Mouse (Mus musculus) naive thymus-derived CD4-positive, alpha-beta T cell, adult 2 months (primary cell): ENCODE measurements around the gene Bcl6b.

Source experiments
- DNase-seq: peaks from one replicate; pipeline ENCODE4 v3.0.0-alpha.2; 2011; ENCODE audit warnings: low read depth

The Bcl6b gene

GRCm38 (mm10) chr11:70212423-70212822, 17.2 kb downstream of the Bcl6b start, which contains the start of gene Slc16a11:
Slc16a11 (plus strand) TSS chr11:70212752.
- no peak for DNase-seq

- DNase-seq = no peak
Observed at GRCm38 (mm10) chr11:70211972-70212371, 17.6 kb downstream of the Bcl6b start.

- DNase-seq = no peak
Observed at GRCm38 (mm10) chr11:70210681-70211080, 18.9 kb downstream of the Bcl6b start.

DNA sequence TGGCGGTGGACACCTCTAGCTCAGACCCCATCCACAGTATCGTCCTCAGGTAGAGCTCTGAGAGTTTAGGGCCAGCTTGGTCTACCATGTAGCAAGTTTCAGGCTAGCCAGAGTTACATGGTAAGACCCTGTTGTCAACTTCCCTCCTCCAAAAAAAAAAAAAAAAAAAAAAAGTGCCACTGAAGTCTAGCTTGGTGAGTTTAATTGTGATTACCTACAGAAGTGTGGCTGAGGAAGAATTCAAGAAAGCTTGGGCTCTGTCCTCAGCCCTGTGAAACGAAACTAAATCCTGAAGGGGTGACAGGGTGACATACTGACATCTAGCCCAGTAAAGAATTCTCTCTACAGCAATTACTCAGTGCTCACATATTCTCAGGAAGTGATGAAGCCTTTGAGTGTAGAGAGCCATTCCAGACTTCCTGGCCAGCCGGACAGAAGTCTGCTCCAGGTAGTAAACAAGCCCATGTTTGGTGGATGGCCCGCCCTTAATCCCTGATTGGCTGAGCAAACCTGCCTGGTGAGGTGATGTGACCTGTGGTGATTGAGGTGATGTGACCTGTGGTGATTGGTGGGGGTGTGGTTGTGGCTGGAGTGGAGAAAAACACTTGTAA, 20.7 kb downstream of the Bcl6b start:
- DNase-seq = no peak

DNA sequence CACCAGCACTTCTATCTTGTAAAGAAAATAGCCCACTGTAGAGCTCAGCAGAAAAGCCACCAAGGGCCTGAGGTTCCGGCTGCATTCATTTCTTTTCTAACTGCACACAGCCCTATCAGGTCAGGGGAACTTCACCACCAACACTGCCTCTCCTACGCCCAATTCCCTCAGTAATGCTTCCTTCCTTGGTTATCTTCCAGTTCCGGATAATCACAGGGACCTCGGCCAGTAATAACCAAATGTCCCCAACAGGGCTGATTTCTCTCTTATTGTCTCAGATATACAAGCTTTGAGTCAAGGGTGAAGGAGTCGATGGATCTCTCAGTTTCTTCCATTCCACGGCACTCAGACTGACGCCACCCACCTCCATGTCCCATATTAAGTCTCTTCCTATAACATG, 22.3 kb downstream of the Bcl6b start:
- DNase-seq = no peak

DNA sequence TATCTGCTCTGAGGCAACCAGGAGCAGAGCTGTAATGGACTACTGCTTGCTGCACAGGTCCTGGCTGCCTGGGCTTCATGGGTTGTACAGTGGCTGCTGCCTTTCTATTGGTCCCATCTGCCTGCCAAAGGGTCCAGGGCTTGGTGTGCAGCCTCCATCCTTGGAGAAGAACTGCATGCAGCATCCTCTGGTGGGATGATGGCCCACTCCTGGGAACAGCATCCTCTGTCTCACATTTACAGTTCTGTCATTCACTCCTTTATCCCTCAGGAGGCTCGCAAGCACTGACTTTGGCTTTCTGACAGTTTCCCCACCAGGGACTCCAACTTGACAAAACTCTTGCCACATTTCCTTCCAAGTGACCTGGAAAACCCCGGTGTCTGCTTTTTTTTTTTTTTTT, 22.8 kb downstream of the Bcl6b start:
- no peak for DNase-seq

DNA sequence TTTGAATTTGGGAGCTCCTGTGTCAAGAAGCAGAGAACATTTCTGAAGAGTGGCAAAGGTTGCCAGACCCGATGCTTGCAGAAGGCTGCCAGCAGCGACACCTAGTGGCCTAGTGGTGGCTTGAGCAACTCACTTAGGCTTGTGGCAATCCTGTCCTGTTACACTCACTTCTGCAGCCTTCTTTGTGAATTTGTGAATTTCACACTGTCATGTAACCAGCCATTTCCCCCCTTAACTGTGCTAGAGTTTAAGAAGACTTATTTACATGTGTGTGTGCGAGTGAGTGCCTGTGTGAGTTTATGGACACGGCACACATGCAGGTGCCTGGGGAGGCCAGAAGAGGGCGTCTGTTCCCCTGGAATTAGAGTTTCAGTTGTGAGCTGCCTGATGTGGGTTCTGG, 27.9 kb downstream of the Bcl6b start:
- DNase-seq = peak; percentile 86

DNA sequence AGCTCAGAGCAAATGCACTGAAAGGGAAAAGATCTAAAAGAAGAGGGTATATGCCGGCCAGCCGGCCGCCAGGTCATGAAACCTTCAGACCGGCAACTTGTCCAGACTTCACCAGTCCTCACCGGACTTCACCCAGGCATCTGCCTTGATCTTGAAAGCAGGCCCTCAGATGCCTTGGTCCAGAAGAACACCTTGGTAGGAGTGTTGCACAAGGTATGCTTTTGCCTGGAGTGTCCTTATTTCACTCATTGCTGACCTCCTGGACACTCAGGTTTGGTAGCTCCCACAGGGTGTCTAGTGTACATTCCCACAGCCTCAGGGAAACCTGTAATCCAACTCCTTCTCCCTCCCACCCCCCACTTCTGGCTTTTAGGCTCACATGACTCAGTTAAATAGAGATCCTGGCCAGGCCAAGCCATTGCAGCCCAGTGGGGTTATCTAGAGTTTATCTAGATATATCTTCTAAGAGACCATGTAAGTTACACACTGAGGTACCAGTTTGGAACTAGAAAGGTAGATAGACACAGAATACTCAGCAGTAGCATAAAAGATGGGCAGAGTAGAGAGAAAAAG, 29.5 kb downstream of the Bcl6b start:
- DNase-seq = no peak

- no peak for DNase-seq
Observed at GRCm38 (mm10) chr11:70199107-70199506, 30.5 kb downstream of the Bcl6b start.

DNA sequence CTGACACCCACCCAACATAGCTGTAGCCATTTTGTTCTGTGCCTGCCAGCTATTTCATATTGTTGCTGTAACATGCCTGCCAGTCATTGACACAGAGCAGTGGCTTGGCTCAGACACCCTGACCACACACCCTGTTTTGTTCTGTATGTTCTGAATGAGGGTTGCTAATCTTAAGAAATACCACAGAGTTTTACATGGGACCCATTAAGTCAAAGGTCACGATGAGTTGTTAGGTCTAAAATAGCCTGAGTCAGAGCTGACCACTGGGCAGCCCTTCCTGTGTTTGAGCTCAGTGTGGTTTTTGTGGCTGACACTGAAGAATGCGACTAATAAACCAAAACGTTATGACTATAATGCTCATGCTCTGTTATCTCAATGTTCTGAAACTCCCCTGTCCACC, 31.3 kb downstream of the Bcl6b start:
- DNase-seq = no peak

DNA sequence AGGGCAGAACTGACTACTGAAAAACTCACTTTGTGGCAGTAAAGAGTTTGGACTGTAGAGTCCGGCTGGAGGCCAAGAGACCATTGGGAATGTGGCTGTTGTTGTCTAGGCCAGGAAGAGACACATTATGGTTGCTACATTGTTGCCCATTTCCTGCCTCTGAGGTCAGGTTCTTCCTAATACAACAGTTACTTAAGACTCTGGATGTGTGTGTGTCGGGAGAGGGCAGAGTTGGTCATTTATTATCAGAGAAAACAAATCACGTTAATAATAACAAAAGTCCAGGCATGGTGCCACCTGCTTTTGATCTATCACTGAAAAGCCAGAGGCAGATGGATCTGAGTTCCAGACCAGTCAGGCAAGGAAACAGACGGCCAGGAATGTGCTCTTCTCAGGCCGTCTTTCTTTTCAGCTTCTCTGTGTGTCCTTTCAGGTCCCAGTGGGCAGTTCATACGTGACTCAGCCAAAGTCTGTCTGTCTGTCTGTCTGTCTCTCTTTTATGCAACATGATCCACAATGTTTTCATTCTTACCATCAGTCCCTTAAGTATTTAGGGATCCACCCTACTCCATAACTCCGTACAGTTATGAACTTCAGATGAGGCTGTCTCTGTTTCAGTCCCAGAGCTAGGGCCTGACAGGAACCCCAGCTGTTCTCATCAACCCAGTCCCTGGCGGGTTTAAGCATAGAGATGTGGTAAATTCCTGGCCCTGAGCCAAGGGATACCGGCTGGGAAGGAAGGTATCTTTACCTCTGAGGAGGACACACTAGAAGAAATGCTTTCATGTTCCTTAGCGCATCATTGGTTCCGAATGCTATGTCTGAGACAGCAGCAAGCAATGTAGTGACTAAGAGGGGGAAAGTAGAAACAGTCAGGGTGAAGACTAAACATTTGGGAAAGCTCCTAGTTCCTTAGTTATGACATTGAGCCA, 36.0 kb downstream of the Bcl6b start:
- DNase-seq = no peak

- DNase-seq = no peak
Observed at GRCm38 (mm10) chr11:70192157-70192556, 37.4 kb downstream of the Bcl6b start.

DNA sequence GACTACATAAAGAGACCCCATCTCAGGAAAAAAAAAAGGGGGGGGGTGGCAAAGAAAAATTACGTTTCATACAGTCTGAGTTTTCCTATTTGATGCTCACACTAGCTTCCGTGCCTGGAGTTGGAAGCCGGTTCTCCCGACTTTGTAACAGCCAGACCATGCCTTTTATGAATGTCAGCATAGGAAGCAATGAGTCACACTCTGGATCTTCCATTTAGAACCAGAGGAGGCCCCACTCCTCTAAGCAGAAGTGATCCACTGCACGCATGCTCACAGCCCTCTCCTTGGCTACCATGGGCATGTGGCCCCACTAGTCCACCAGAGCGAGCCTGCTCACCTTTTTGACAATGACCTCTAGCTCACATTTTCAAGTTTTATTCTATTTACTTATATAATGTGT, 38.4 kb downstream of the Bcl6b start:
- no peak for DNase-seq

DNA sequence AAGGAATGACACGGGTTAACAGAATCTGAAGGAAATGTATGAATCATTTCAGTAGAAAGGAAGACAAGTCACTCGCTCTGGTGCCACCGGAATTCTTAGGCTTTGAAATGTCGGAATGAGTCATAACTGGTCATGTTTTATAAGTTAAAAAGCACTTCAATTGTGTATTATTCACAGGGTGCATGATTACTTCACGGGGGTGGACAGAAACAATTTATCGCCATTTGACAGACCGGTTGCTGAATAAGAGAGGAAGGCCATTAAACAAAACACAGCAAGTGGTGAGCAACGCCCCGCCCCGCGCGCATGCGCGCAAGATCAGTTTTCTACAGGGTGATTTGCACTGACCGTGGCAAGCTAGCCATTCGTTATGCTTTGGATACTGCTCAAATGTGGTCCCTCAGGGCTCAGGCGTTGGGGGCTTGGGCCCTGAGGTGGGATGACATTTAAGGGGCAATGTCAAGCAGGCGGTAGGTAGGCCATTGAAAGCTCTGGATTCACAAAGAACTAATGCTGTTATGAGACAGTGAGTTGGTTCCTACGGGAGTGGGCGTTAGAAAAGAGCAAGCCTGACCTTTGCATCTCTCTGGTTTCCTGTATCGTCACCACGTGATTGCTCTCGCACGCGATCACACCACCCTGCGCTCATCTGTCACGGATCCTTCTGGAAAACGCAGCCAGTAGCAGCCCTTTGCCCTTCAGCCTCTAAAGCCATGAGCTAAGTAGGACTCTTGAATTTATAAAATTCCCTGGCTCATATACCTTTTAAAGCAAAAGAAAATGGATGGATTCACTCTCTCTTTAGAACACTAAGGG, 40.1 kb downstream of the Bcl6b start:
- DNase-seq = no peak

DNA sequence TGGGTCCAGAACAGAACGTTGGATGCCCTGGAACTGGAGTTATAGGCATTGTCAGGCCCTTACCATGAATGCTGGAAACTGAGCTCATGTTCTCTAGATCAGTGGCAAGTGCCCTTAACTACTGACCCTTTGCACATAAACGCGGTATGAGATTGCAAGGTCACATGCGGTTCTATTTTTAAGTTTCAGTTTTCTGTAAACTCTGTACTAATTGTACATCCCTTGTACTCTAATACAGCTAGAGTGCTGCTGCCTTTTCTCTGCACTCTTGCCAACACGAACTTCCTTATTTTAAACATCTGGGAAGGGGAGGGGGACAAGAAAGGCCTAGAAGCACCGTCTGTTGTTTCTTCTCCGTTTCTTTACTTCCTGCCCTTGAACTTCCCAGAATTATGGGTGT, 44.5 kb downstream of the Bcl6b start:
- DNase-seq = no peak

DNA sequence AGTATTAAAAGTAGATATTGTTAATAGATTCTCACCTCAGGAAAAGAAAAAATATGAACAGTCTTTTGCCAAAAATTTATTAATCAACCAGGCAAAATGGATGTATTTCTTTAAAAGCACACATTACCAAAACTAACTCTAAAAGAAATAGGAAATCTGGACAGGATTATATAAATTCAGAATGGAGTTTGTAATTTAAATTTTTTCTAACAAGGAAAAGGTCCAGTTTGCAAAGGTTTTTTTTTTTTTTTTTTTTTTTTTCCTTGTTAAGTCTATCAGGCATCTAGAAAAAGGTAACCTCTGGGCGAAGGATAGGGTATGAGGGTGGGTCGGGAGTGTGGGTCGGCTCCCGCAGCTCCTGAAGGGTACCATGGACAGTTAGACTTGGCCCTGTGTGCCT, 49.1 kb downstream of the Bcl6b start:
- DNase-seq = no peak

DNA sequence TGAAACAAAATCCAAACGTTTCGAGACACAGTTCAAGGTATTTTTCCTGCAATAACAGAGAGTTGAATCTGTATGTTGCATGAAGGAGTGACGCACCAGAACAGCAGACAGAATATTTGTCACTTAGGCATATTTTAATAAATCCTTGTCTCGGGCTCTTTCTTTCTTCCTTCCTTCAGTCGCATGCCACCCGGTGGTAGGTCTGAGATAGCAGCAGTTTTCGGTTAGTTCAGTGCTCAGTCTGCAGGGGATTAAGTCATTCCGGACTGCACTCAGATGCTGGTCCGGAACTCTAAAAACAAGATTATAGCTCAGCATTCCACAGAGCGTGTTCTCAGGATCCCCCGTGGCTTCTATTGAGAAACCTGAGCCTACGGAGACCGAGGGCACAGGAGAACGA, 50.2 kb downstream of the Bcl6b start:
- DNase-seq = peak; percentile 26

GRCm38 (mm10) chr11:70178756-70179155, 50.8 kb downstream of the Bcl6b start:
- DNase-seq = no peak

- DNase-seq = no peak
Observed at GRCm38 (mm10) chr11:70178311-70178710, 51.3 kb downstream of the Bcl6b start.

DNA sequence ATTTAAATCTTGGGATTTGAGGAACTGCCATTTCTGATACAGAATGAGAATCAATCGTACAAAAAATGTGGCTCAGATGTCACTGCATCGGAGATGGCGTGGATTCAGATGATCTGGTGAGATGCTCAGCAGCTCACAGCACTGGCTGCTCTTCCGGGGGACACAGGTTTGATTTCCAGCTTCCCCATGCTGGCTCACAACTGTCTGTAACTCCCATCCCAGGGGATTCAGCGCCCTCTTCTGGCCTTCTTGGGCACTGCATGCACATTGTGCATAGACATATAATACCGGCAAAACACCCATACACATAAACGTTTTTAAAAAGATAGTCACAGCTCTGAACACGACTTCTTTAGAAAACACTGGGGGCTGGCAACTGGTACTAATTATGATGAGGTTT, 52.0 kb downstream of the Bcl6b start:
- peak; percentile 20 for DNase-seq

DNA sequence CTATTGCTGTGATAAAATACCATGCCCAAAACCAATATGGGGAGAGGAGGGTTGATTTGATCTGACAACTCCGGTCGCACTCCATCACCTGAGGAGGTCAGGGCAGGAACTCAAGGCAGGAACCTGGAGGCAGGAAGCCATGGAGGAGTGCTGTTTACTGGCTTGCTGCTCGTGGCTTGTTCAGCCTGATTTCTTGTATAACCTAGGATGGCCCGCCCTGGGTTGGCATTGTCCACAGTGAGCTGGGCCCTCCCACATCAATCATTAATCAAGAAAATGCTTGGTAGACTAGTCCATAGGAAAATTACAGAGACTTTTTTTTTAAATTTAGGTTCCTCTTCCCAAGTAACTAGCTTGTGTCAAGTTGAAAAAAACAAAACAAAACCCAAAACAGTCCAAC, 55.1 kb downstream of the Bcl6b start:
- no peak for DNase-seq
